Mouse (Mus musculus): ENCODE data around the gene Mia3. TPM values are rescaled to one million over a fixed set of nuclear protein-coding genes. Genes with fewer than 3 reads are reported as not detected.

The Mia3 gene
- polyA plus RNA-seq, 1 experiment = 48.1 TPM

GRCm38 (mm10) chr1:183296877-183297383, 72.4 kb downstream of the Mia3 start, which contains the start of gene Brox:
TSS of gene Brox (minus strand) at chr1:183297269.
- TF ChIP-seq REST (IDR thresholded peaks at IDR 0.05; ENCODE audit: insufficient read depth, insufficient read length) (no peak), TCF3 (IDR thresholded peaks at IDR 0.05; ENCODE audit: insufficient read length, low read depth) (peak; percentile 14), SRF (IDR thresholded peaks at IDR 0.05; ENCODE audit: control insufficient read depth, insufficient read length, low read depth) (peak; percentile 52), POLR2A (IDR thresholded peaks at IDR 0.05; ENCODE audit: insufficient read length, low read depth) (peak; percentile 71), USF1 (IDR thresholded peaks at IDR 0.05; ENCODE audit: low read depth) (peak; percentile 97), MYOD1 (IDR thresholded peaks at IDR 0.05; ENCODE audit: control insufficient read depth in 1 of 3, insufficient read length in 2 of 3, low read depth in 2 of 3) (peak in 2 of 3 experiments; percentile 56 to 67), MYOG (IDR thresholded peaks at IDR 0.05; ENCODE audit: control insufficient read depth in 1 of 3, insufficient read depth in 1 of 3, insufficient read length in 2 of 3, low read depth in 2 of 3) (peak; percentile 47 to 82 (median 60)), POLR2AphosphoS2 (IDR thresholded peaks at IDR 0.05; ENCODE audit: insufficient read length, low read depth) (peak; percentile 76), MAX (IDR thresholded peaks at IDR 0.05; ENCODE audit: low read depth) (no peak)
- Histone ChIP-seq H3K27me3 (ENCODE audit: control insufficient read depth, insufficient read depth, insufficient read length) (no peaks in the 10 kb centered on the region), H3ac (ENCODE audit: control insufficient read depth, insufficient read length) (peak within 1 kb of the TSS; percentile 26), H3K79me2 (ENCODE audit: control insufficient read depth, insufficient read depth) (peaks cover 38% of the 10 kb centered on the region), H3K36me3 (ENCODE audit: control insufficient read depth, insufficient read depth) (peaks cover 7% of the 10 kb centered on the region), H3K4me3 (peak within 1 kb of the TSS; percentile 40), H3K4me2 (ENCODE audit: low read depth) (peak within 1 kb of the TSS; percentile 61)

GRCm38 (mm10) chr1:183296465-183296864, 72.9 kb downstream of the Mia3 start, which contains the start of gene Aida:
TSS of gene Aida (plus strand) at chr1:183296590.
- Histone ChIP-seq H3K4me3 (peak within 1 kb of the TSS; percentile 40), H3K79me2 (ENCODE audit: control insufficient read depth, insufficient read depth) (peaks cover 38% of the 10 kb centered on the region), H3ac (ENCODE audit: control insufficient read depth, insufficient read length) (peak within 1 kb of the TSS; percentile 26), H3K27me3 (ENCODE audit: control insufficient read depth, insufficient read depth, insufficient read length) (no peaks in the 10 kb centered on the region), H3K4me2 (ENCODE audit: low read depth) (peak within 1 kb of the TSS; percentile 51), H3K36me3 (ENCODE audit: control insufficient read depth, insufficient read depth) (peaks cover 11% of the 10 kb centered on the region)
- no peak for TF ChIP-seq TCF12 (IDR thresholded peaks at IDR 0.05; ENCODE audit: insufficient read depth, poor library complexity, severe bottlenecking)
- TF ChIP-seq CEBPB (IDR thresholded peaks at IDR 0.05; ENCODE audit: insufficient read depth, poor library complexity, severe bottlenecking) = no peak
- TF ChIP-seq E2F4 (IDR thresholded peaks at IDR 0.05; ENCODE audit: insufficient read depth) = no peak
- no peak for TF ChIP-seq MYOG (IDR thresholded peaks at IDR 0.05; ENCODE audit: control insufficient read depth in 1 of 3, insufficient read depth in 1 of 3, insufficient read length in 2 of 3, low read depth in 2 of 3)
- TF ChIP-seq POLR2A (IDR thresholded peaks at IDR 0.05; ENCODE audit: insufficient read length, low read depth) = no peak
- no peak for TF ChIP-seq MAX (IDR thresholded peaks at IDR 0.05; ENCODE audit: low read depth)
- TF ChIP-seq SRF (IDR thresholded peaks at IDR 0.05; ENCODE audit: control insufficient read depth, insufficient read length, low read depth) = no peak
- no peak for TF ChIP-seq TCF3 (IDR thresholded peaks at IDR 0.05; ENCODE audit: insufficient read length, low read depth)
- no peak for TF ChIP-seq POLR2AphosphoS2 (IDR thresholded peaks at IDR 0.05; ENCODE audit: insufficient read length, low read depth)
- no peak for TF ChIP-seq MYOD1 (IDR thresholded peaks at IDR 0.05; ENCODE audit: control insufficient read depth in 1 of 3, insufficient read length in 2 of 3, low read depth in 2 of 3)
- no peak for TF ChIP-seq REST (IDR thresholded peaks at IDR 0.05; ENCODE audit: insufficient read depth, insufficient read length)
- no peak for TF ChIP-seq USF1 (IDR thresholded peaks at IDR 0.05; ENCODE audit: low read depth)

- no peaks in the 10 kb centered on the region for H3K27me3 ChIP-seq (ENCODE audit: control insufficient read depth, insufficient read depth, insufficient read length)
- H3K4me3 ChIP-seq = no peak overlapping the region
- peaks cover 15% of the 10 kb centered on the region for H3K79me2 ChIP-seq (ENCODE audit: control insufficient read depth, insufficient read depth)
- H3K4me2 ChIP-seq (ENCODE audit: low read depth) = no peak overlapping the region
- H3K36me3 ChIP-seq (ENCODE audit: control insufficient read depth, insufficient read depth) = peaks cover 67% of the 10 kb centered on the region
- TF ChIP-seq USF1 (IDR thresholded peaks at IDR 0.05; ENCODE audit: low read depth) (no peak), TCF12 (IDR thresholded peaks at IDR 0.05; ENCODE audit: insufficient read depth, poor library complexity, severe bottlenecking) (no peak), TCF3 (IDR thresholded peaks at IDR 0.05; ENCODE audit: insufficient read length, low read depth) (no peak), E2F4 (IDR thresholded peaks at IDR 0.05; ENCODE audit: insufficient read depth) (no peak), MAX (IDR thresholded peaks at IDR 0.05; ENCODE audit: low read depth) (no peak), POLR2AphosphoS2 (IDR thresholded peaks at IDR 0.05; ENCODE audit: insufficient read length, low read depth) (no peak), MYOG (IDR thresholded peaks at IDR 0.05; ENCODE audit: control insufficient read depth in 1 of 3, insufficient read depth in 1 of 3, insufficient read length in 2 of 3, low read depth in 2 of 3) (no peak), POLR2A (IDR thresholded peaks at IDR 0.05; ENCODE audit: insufficient read length, low read depth) (no peak), REST (IDR thresholded peaks at IDR 0.05; ENCODE audit: insufficient read depth, insufficient read length) (no peak), MYOD1 (IDR thresholded peaks at IDR 0.05; ENCODE audit: control insufficient read depth in 1 of 3, insufficient read length in 2 of 3, low read depth in 2 of 3) (no peak), CEBPB (IDR thresholded peaks at IDR 0.05; ENCODE audit: insufficient read depth, poor library complexity, severe bottlenecking) (no peak)
- H3ac ChIP-seq (ENCODE audit: control insufficient read depth, insufficient read length) = no peak overlapping the region
Measured at GRCm38 (mm10) chr1:183289576-183289975, 79.8 kb downstream of the Mia3 start.

GRCm38 (mm10) chr1:183288351-183288750, 81.0 kb downstream of the Mia3 start:
- Histone ChIP-seq H3K79me2 (ENCODE audit: control insufficient read depth, insufficient read depth) (peaks cover 4% of the 10 kb centered on the region), H3K36me3 (ENCODE audit: control insufficient read depth, insufficient read depth) (peaks cover 69% of the 10 kb centered on the region), H3K27me3 (ENCODE audit: control insufficient read depth, insufficient read depth, insufficient read length) (no peaks in the 10 kb centered on the region), H3K4me2 (ENCODE audit: low read depth) (no peak overlapping the region), H3K4me3 (no peak overlapping the region), H3ac (ENCODE audit: control insufficient read depth, insufficient read length) (no peak overlapping the region)
- TF ChIP-seq CEBPB (IDR thresholded peaks at IDR 0.05; ENCODE audit: insufficient read depth, poor library complexity, severe bottlenecking) (no peak), SRF (IDR thresholded peaks at IDR 0.05; ENCODE audit: control insufficient read depth, insufficient read length, low read depth) (no peak), USF1 (IDR thresholded peaks at IDR 0.05; ENCODE audit: low read depth) (no peak), POLR2A (IDR thresholded peaks at IDR 0.05; ENCODE audit: insufficient read length, low read depth) (no peak), MYOD1 (IDR thresholded peaks at IDR 0.05; ENCODE audit: control insufficient read depth in 1 of 3, insufficient read length in 2 of 3, low read depth in 2 of 3) (no peak), TCF3 (IDR thresholded peaks at IDR 0.05; ENCODE audit: insufficient read length, low read depth) (no peak), MAX (IDR thresholded peaks at IDR 0.05; ENCODE audit: low read depth) (no peak), MYOG (IDR thresholded peaks at IDR 0.05; ENCODE audit: control insufficient read depth in 1 of 3, insufficient read depth in 1 of 3, insufficient read length in 2 of 3, low read depth in 2 of 3) (no peak), TCF12 (IDR thresholded peaks at IDR 0.05; ENCODE audit: insufficient read depth, poor library complexity, severe bottlenecking) (no peak), REST (IDR thresholded peaks at IDR 0.05; ENCODE audit: insufficient read depth, insufficient read length) (no peak), E2F4 (IDR thresholded peaks at IDR 0.05; ENCODE audit: insufficient read depth) (no peak), POLR2AphosphoS2 (IDR thresholded peaks at IDR 0.05; ENCODE audit: insufficient read length, low read depth) (no peak)

Other genes with a start within 250 kb of the Mia3 start
- gene Disp1, start 148.0 kb downstream of the Mia3 start, polyA plus RNA-seq (2012; fragmentation: generic; extraction: Trizol) = 23.5 TPM
- 28.3 TPM for gene Aida, start 73.0 kb downstream of the Mia3 start, polyA plus RNA-seq (2012; fragmentation: generic; extraction: Trizol)
- gene Brox, start 72.3 kb downstream of the Mia3 start, polyA plus RNA-seq (2012; fragmentation: generic; extraction: Trizol) = 26.6 TPM
- 3.4 TPM for gene Taf1a, start 19.4 kb upstream of the Mia3 start, polyA plus RNA-seq (2012; fragmentation: generic; extraction: Trizol)
- gene Hhipl2, start 48.7 kb upstream of the Mia3 start, polyA plus RNA-seq (2012; fragmentation: generic; extraction: Trizol) = 0.05 TPM

Data from myocyte (in vitro differentiated cells).